Mouse (Mus musculus) lung, adult 2 months (tissue): Measurements from ENCODE around the gene Spon1. TPM values are rescaled to one million over a fixed set of nuclear protein-coding genes. Genes with fewer than 3 reads are reported as not detected.

Source experiments
- DNase-seq: peaks from one replicate; pipeline ENCODE4 v3.0.0; 2022
- H3K4me1 ChIP-seq: fragments of 200-500 bp; 2 replicates; pipeline ENCODE4 v1.6.1; 2011; ENCODE audit warnings: low read length; ENCODE audit not compliant: control insufficient read depth, insufficient read depth
- H3K4me3 ChIP-seq: fragments of 200-500 bp; replicated peaks from 2 replicates; pipeline ENCODE3; 2011; ENCODE audit warnings: low read depth, mild to moderate bottlenecking, control low read depth, low read length; ENCODE audit errors: extremely low read depth
- CTCF ChIP-seq: fragments of 200-500 bp; IDR thresholded peaks from 2 replicates; pipeline ENCODE4 v1.5.1; 2011; ENCODE audit warnings: mild to moderate bottlenecking, low read length, control low read depth; ENCODE audit not compliant: insufficient read depth
- POLR2A ChIP-seq: fragments of 200-500 bp; IDR thresholded peaks from 2 replicates; pipeline ENCODE4 v1.6.1; 2011; ENCODE audit warnings: low read depth, mild to moderate bottlenecking, control low read depth, low read length, borderline replicate concordance; ENCODE audit errors: extremely low read depth
- WGBS: fragments of 180-500 bp; shearing (Covaris S2); methylation state at CpG from one replicate; pipeline ENCODE4 v1.1.7; 2018; 5-methylcytosine and 5-hydroxymethylcytosine counted together
- polyA plus RNA-seq: library from polyadenylated mRNA; depleted of rRNA; stranded (reverse); fragments of >200 nt; gene quantifications from 2 replicates; pipeline ENCODE4 v1.2.3, GENCODE M21; 2012

Gene Spon1
- polyA plus RNA-seq, 1 experiment, result 86.6 TPM

DNA sequence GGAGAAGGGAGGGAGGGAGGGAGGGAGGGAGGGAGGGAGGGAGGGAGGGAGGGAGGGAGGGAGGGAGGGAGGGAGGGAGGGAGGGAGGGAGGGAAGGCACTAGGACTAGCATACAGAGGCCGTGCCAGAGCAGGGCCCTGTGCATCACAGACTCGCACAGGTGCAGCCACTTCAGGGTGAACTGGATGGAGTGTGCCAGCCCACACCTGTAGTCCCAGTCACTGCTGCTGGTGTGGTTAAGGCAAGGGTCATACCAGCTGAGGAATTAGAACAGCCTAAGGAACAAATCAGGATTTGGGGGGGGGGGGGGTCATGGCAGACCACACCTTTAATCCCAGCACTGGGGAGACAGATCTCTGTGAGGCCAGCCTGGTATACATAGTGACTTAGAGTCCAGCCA, 317.3 kb downstream of the Spon1 start:
- 74% methylated on average over 2 of the region's 2 CpGs for WGBS

GRCm38 (mm10) chr7:114083760-114084159, 318.0 kb downstream of the Spon1 start:
- Histone ChIP-seq H3K4me1 (peaks cover 18% of the 10 kb centered on the region), H3K4me3 (no peak overlapping the region)
- WGBS, result 72% methylated on average over 3 of the region's 3 CpGs
- TF ChIP-seq POLR2A (no peak), CTCF (no peak)
- DNase-seq, result no peak

More for the DNA sequence above, 317.3 kb downstream of the Spon1 start:
- no peak for DNase-seq
- H3K4me1 ChIP-seq, result peaks cover 17% of the 10 kb centered on the region
- H3K4me3 ChIP-seq, result no peak overlapping the region
- TF ChIP-seq POLR2A (no peak), CTCF (no peak)

GRCm38 (mm10) chr7:114086021-114086710, 320.4 kb downstream of the Spon1 start:
- H3K4me1 ChIP-seq, result peaks cover 16% of the 10 kb centered on the region
- DNase-seq, result no peak
- TF ChIP-seq CTCF, result no peak
- no peak for TF ChIP-seq POLR2A
- 43% methylated on average over 6 of the region's 6 CpGs for WGBS
- H3K4me3 ChIP-seq, result no peak overlapping the region

DNA sequence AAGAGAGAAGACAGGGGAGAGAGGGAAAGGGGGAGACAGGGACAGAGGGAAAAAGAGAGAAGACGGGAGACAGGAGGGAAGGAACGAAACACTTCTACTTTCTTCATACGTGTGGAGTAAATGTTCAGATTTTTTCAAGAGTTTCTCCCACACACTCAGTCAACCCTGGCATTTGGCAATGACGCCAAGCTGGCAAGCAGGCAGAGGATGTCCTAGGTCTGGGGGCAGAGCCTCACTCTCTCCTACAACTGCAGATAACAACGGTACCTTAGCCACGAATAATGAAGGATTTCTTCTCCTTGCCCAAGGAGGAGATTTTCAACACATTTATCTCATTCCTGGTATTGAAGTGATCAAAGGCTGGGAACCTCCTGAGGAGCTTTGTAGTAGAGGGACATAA, 321.5 kb downstream of the Spon1 start:
- no peak for DNase-seq
- Histone ChIP-seq H3K4me1 (peaks cover 18% of the 10 kb centered on the region), H3K4me3 (no peak overlapping the region)
- WGBS, result 29% methylated on average over 6 of the region's 6 CpGs
- TF ChIP-seq CTCF, result no peak
- no peak for TF ChIP-seq POLR2A

DNA sequence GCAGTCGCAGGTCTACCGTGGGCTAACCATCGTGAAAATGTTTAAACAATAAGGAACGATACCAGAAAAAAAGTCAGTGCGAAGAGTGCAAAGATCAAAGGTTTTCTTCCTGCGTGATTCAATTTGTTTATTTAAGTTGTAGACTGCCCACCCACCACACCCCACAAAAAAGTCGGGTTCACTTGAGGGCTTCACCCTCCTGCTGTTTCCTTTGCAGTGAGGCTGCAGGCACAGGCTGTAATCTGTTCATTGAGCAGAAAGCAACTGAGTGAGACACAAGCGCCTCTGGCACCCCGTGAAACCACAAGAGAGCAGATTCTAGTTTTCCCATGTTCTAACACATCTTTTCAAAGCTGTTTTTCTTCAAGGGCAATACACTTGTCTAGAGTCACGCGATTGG, 322.2 kb downstream of the Spon1 start:
- Histone ChIP-seq H3K4me3 (no peak overlapping the region), H3K4me1 (peaks cover 17% of the 10 kb centered on the region)
- WGBS, result 29% methylated on average over 11 of the region's 11 CpGs
- DNase-seq, result no peak
- TF ChIP-seq POLR2A (no peak), CTCF (no peak)

DNA sequence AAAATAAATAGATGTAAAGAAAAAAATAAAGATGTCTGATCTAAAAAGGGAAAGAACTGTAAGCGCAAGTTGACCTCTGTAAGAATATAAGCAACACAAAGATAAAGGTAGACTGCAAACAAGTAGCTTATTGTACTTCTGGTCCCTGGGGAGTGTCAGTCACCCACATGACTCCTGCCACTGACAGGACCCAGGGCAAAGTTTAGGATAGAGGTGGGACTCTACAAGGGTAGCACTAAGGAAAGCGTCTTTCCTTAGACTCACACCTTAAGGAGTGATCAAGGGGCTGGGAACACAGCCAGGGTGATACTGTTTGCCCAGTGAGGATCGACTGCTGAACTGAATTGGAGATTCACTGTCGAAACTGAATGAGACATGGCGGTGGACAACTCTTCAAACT, 323.1 kb downstream of the Spon1 start:
- Histone ChIP-seq H3K4me3 (no peak overlapping the region), H3K4me1 (peaks cover 17% of the 10 kb centered on the region)
- no peak for DNase-seq
- WGBS, result 66% methylated on average over 5 of the region's 5 CpGs
- TF ChIP-seq CTCF, result no peak
- no peak for TF ChIP-seq POLR2A

DNA sequence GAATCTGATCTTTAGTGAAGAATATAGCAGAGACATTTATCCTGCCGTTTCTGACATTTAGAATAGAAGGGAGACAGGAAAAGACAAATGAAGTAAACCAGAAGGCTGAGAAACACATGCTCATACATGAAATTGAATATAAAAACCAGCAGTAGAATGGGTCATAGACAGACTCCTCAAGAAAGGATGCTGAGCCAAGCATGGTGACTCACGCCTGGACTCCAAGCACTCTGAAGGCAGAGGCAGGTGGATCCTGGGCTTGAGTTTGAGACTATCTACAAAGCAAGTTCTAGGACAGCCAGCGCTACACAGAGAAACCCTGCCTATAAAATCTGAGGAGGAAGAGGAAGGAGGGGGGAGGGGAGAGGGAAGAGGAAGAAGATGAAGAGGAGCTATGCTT, 324.4 kb downstream of the Spon1 start:
- Histone ChIP-seq H3K4me1 (peaks cover 17% of the 10 kb centered on the region), H3K4me3 (no peak overlapping the region)
- WGBS, result 72% methylated on average over 3 of the region's 3 CpGs
- TF ChIP-seq CTCF (no peak), POLR2A (no peak)
- no peak for DNase-seq

DNA sequence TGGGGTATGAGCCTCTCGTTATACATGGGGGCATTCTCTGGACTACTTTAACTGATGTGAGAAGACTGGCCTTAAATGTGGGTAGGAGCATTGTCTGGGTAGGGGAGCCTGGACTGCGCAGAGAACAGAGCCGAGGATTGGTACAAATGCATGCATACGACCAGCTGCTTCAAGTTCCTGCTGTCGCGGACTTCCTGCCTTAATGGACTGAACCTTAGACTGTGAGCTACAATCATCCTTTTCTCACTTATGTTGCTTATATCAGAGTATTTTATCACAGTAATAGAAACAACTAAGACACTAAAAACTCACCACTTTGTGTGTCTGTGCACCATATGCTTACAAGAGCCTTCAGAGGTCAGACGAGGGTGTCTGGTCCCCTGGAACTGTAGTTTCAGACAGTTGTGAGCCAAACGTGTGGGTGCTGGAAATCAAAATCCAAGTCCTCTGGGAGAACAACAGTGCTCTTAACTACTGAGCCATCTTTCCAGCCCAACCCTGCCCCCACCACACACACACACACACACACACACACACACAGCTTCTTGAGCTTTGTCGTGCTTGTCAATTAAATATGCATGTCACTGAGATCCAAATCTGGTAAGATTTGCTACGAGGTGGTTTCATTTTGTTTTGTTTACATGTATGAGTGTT, 325.2 kb downstream of the Spon1 start:
- 64% methylated on average over 10 of the region's 10 CpGs for WGBS
- no peak overlapping the region for H3K4me3 ChIP-seq

More for the DNA sequence above, 325.2 kb downstream of the Spon1 start:
- TF ChIP-seq POLR2A (no peak), CTCF (no peak)
- peaks cover 17% of the 10 kb centered on the region for H3K4me1 ChIP-seq
- DNase-seq, result no peak
